In the genomic region with DNA sequence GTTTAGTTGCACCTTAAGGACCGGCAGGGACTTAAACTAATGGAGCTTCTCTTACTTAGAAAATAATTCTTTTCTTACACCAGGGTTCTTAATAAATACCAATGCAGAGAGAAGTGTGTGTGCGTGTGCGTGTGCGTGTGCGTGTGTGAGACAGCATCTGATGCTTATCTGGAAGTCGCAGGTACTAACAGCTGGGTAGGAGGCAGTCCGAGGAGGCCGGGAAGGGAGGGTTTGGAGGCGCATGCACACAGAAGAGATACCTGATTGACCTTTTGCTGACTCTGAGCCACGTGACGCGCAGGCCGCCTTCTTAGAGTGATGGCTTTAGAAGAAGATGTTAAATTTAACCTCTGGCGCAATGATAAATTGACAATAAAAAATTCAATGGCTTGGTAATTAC, we compare ENCODE assay signal across 12 mouse cellular contexts.
DNase-seq lines count a peak whose midpoint lies in the region; ATAC-seq lines count a peak whose summit lies in the region.
"Had no signal": no experiment of that assay in that cellular context is flagged by ENCODE, and none has a peak within 500 bp of the region (broad histone marks: within the 10 kb centered on the region; RNA-seq: fewer than 3 reads in every experiment).

No protein-coding gene starts in this region.

- 77% methylated on average over 14 of the region's 14 CpGs for WGBS in forebrain, embryonic 11.5 days
- 80% methylated on average over 14 of the region's 14 CpGs for WGBS in hindbrain, embryonic 10.5 days
- WGBS in limb, embryonic 13.5 days, result 31% methylated on average over 14 of the region's 14 CpGs
- 39% methylated on average over 14 of the region's 14 CpGs for WGBS in neural tube, embryonic 14.5 days

- peaks cover 4% of the 10 kb centered on the region; the same call in 1 of the 2 replicates for H3K4me1 ChIP-seq in forebrain, embryonic 11.5 days (replicated peaks; ENCODE audit: control insufficient read depth, insufficient read depth, low read length)
- peaks cover 33% of the 10 kb centered on the region for H3K4me1 ChIP-seq in hindbrain, embryonic 10.5 days (replicated peaks)
- H3K4me1 ChIP-seq in limb, embryonic 13.5 days, result peaks cover 28% of the 10 kb centered on the region
- H3K4me1 ChIP-seq in neural tube, embryonic 14.5 days (ENCODE audit: control insufficient read depth, insufficient read depth, low read length), result peaks cover 33% of the 10 kb centered on the region
- H3K4me1 ChIP-seq: lung, embryonic 15.5 days had no signal

- H3K27me3 ChIP-seq in forebrain, embryonic 11.5 days (ENCODE audit: control insufficient read depth, insufficient read depth, low read length), result no peaks in the 10 kb centered on the region
- H3K27me3 ChIP-seq in hindbrain, embryonic 10.5 days (ENCODE audit: insufficient read depth, poor library complexity, severe bottlenecking), result no peaks in the 10 kb centered on the region
- H3K27me3 ChIP-seq in limb, embryonic 13.5 days, result peaks cover 29% of the 10 kb centered on the region
- H3K27me3 ChIP-seq in neural tube, embryonic 14.5 days (ENCODE audit: control insufficient read depth, insufficient read depth, low read length), result no peaks in the 10 kb centered on the region
- H3K27me3 ChIP-seq: CH12.LX had no signal

- no peaks in the 10 kb centered on the region for H3K9me3 ChIP-seq in forebrain, embryonic 11.5 days (ENCODE audit: control insufficient read depth, low read length)
- H3K9me3 ChIP-seq in hindbrain, embryonic 10.5 days, result no peaks in the 10 kb centered on the region
- H3K9me3 ChIP-seq in limb, embryonic 13.5 days, result no peaks in the 10 kb centered on the region
- no peaks in the 10 kb centered on the region for H3K9me3 ChIP-seq in neural tube, embryonic 14.5 days (ENCODE audit: control insufficient read depth, low read length)
- H3K9me3 ChIP-seq: embryonic facial prominence, embryonic 13.5 days; limb, embryonic 15.5 days; lung, embryonic 15.5 days had no signal

- ATAC-seq in forebrain, embryonic 11.5 days (replicated peaks; ENCODE audit: low FRiP score), result no peak
- no peak for ATAC-seq in limb, embryonic 13.5 days (ENCODE audit: low FRiP score, low read depth)
- ATAC-seq in neural tube, embryonic 14.5 days (ENCODE audit: low read depth), result 0 out of 2 replicates have a peak, but pooled peaks have one; percentile 47

- peak; percentile 55 for DNase-seq in forebrain, embryonic 11.5 days (ENCODE audit: low spot score)
- no peak for DNase-seq in hindbrain, embryonic 10.5 days (ENCODE audit: low spot score)
- DNase-seq in left cerebral cortex, adult 11 months (ENCODE audit: low spot score), result no peak
- DNase-seq in layer of hippocampus, postnatal 14 days (ENCODE audit: low spot score in 2 of 2), result no peak
- DNase-seq in urinary bladder, postnatal 25 days (ENCODE audit: low spot score), result no peak
- DNase-seq: kidney, adult 2 months had no signal

- H3K4me2 ChIP-seq in forebrain, embryonic 11.5 days (ENCODE audit: low read depth, low read length, severe bottlenecking), result no peak overlapping the region
- H3K4me2 ChIP-seq in limb, embryonic 13.5 days (replicated peaks), result peak overlapping the region; percentile 23; the same call in 1 of the 2 replicates
- H3K4me2 ChIP-seq in neural tube, embryonic 14.5 days (ENCODE audit: low read depth, low read length), result peak overlapping the region; percentile 23; the same call in 1 of the 2 replicates
- H3K4me2 ChIP-seq: embryonic facial prominence, embryonic 13.5 days; limb, embryonic 15.5 days; lung, embryonic 15.5 days had no signal

- H3K4me3 ChIP-seq in forebrain, embryonic 11.5 days (ENCODE audit: low read depth, low read length), result no peak overlapping the region
- H3K4me3 ChIP-seq in hindbrain, embryonic 10.5 days, result no peak overlapping the region
- no peak overlapping the region for H3K4me3 ChIP-seq in limb, embryonic 13.5 days
- no peak overlapping the region for H3K4me3 ChIP-seq in neural tube, embryonic 14.5 days (ENCODE audit: low read depth, low read length)
- H3K4me3 ChIP-seq: embryonic facial prominence, embryonic 13.5 days; limb, embryonic 15.5 days; lung, embryonic 15.5 days had no signal

- peak overlapping the region; percentile 58 for H3K27ac ChIP-seq in forebrain, embryonic 11.5 days (ENCODE audit: low read depth, low read length)
- H3K27ac ChIP-seq in hindbrain, embryonic 10.5 days, result peak overlapping the region; percentile 60; the same call in 1 of the 2 replicates
- H3K27ac ChIP-seq in limb, embryonic 13.5 days, result no peak overlapping the region
- H3K27ac ChIP-seq in neural tube, embryonic 14.5 days (ENCODE audit: low read depth, low read length), result peak overlapping the region; percentile 62
- H3K27ac ChIP-seq: embryonic facial prominence, embryonic 13.5 days; limb, embryonic 15.5 days; lung, embryonic 15.5 days had no signal

- no peaks in the 10 kb centered on the region for H3K36me3 ChIP-seq in forebrain, embryonic 11.5 days (ENCODE audit: control insufficient read depth, insufficient read depth, low read length)
- no peaks in the 10 kb centered on the region for H3K36me3 ChIP-seq in hindbrain, embryonic 10.5 days
- H3K36me3 ChIP-seq in limb, embryonic 13.5 days, result no peaks in the 10 kb centered on the region
- H3K36me3 ChIP-seq in neural tube, embryonic 14.5 days (ENCODE audit: control insufficient read depth, insufficient read depth, low read length), result no peaks in the 10 kb centered on the region
- H3K36me3 ChIP-seq: embryonic facial prominence, embryonic 13.5 days; limb, embryonic 15.5 days; lung, embryonic 15.5 days had no signal

- no peak overlapping the region for H3K9ac ChIP-seq in forebrain, embryonic 11.5 days (ENCODE audit: low read length)
- no peak overlapping the region for H3K9ac ChIP-seq in limb, embryonic 13.5 days
- H3K9ac ChIP-seq in neural tube, embryonic 14.5 days (replicated peaks; ENCODE audit: low read depth, low read length), result no peak overlapping the region
- H3K9ac ChIP-seq: embryonic facial prominence, embryonic 13.5 days; limb, embryonic 15.5 days; lung, embryonic 15.5 days had no signal
